Mouse (Mus musculus) E14TG2a.4 (cell line): ENCODE measurements at regions not wholly inside any gene's neighbourhood (a gene's known extent, or its start where the extent isn't known, plus 50 kb on each side); places are given as distances from the start of the nearest gene placed in this dataset.

Source experiments
- CTCF ChIP-seq: conservative IDR thresholded peaks from 2 replicates; pipeline ENCODE4 v1.5.1; 2014; ENCODE audit warnings: low read length
- NANOG ChIP-seq: IDR thresholded peaks from 2 replicates; pipeline ENCODE4 v1.6.1; 2014; ENCODE audit warnings: borderline replicate concordance, low read length, mixed read lengths
- POU5F1 ChIP-seq: IDR thresholded peaks from 2 replicates; pipeline ENCODE4 v1.6.1; 2014; ENCODE audit warnings: low read length, borderline replicate concordance

DNA sequence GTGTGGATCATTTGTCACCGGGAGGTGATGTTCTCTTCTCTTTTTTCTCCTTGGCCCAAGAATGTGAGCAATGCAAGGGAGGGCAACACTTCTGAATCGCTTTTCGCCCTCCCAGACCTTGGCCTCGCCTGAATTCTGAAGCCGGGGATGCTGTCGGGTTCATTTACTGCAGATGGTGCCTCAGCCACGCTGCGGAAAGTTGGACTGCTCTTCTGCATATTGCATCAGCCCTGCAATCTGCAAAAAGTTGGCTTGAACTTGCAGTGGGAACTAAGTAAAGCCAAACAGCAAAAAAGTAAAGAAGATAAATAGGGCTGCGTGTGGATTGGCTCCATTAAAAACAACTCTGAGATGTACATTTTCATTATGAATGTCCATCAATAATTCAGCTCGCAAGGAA lies 55.9 kb upstream of the Dok5 start:
- TF ChIP-seq CTCF: no peak
- TF ChIP-seq POU5F1: no peak
- no peak for TF ChIP-seq NANOG
